Mouse (Mus musculus) kidney, postnatal 10 days (tissue): Measurements from ENCODE around the gene Gpr25.
A peak's percentile ranks its signal among the peaks of the same experiment; 100 is the strongest.

Experiments used
- DNase-seq: peaks from one replicate; pipeline ENCODE4 v3.0.0; 2021; ENCODE audit warnings: mixed read lengths

Gpr25 gene

DNA sequence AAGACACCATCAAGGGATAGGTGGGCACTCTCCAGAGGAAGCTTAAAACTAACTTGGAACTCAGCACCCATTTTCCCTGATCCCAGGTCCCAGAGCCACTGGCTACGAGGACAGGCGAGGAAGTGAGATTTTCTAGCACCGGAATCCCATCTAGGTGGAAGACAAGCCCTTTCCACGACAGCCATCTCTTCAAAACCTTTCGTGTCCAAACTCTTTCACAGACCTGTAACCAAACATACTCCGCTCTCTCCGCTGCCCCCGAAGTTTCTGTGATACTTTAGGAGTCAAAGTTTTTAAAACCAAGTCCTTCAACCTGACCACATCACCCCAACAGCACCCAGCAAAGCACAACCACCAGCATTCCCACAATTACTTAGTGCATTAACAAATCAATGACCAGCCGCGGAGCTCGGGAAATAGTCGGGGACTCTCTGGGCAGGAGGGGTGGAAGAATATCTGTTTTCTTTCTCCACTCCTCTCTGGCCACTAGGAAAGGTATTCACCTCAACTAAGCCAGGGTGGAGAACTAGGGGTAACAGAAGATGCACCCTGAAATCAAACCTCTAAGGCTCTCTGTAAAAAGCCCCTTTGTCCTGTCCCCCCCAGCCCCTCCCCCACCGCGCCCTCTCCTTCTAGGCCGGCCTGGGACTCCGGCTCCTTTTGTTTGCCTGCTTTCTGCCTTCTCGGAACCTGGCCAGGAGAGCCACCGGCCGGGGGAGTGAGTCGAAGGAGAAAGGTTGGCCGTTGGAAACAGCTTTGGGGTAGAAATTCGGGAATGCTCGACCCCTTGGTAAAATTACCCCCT is 27.5 kb downstream of the Gpr25 start:
- DNase-seq, result no peak

DNA sequence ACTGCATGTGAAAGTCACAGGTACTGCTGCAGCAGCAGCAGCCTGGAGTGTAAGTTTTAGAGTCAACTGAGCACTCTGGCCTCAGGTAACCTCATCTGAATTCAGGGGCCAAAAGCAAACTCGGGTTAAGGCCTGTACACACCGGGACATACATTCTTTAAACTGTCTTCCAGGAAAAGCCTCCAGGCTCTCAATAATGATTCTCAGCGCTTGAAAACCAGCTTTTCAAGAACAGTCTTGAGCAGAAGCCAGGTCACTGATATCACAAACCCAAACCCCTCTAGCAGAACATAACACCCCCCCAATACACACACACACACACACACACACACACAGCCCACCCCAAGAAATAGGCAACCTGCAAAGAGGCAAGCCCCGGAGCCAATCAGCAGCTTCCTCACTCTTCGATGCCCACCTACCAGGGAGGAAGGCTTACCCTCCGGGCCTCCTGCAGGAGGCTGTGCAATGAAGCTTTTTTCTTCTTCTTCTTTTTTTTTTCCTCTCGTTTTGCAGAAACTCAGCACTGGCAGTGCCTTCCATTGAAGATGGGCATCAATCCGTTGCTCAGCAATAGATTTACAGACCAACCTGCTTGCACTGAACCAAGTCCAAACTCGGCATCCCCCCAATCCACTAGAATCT is 28.3 kb downstream of the Gpr25 start:
- no peak for DNase-seq

GRCm38 (mm10) chr1:136231596-136231995 is 29.1 kb downstream of the Gpr25 start:
- no peak for DNase-seq

DNA sequence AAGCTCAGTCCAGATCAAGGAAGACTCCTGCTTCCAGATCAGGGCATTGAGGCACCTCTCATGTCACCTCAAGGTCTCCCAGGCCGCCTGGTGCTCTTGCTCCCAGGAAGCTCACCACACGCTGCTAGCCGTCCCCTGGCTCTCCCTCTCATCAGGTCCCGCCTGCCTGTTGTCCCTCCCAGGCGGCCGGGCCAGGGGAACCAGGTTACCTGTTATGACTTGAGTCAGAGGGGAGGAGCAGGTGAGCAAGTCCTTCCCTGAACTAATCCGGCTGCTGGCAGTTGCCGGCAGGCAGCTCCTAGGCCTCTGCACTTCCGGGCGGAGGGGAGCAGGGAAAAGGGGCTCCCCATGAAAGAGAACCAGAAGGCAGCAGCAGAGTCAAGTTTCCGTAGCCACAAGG is 30.5 kb downstream of the Gpr25 start:
- DNase-seq, result peak; percentile 77

- peak; percentile 72 for DNase-seq
Measured at GRCm38 (mm10) chr1:136229040-136229373, 31.7 kb downstream of the Gpr25 start.

- peak; percentile 80 for DNase-seq
Measured at GRCm38 (mm10) chr1:136228328-136229039, 32.2 kb downstream of the Gpr25 start.

DNA sequence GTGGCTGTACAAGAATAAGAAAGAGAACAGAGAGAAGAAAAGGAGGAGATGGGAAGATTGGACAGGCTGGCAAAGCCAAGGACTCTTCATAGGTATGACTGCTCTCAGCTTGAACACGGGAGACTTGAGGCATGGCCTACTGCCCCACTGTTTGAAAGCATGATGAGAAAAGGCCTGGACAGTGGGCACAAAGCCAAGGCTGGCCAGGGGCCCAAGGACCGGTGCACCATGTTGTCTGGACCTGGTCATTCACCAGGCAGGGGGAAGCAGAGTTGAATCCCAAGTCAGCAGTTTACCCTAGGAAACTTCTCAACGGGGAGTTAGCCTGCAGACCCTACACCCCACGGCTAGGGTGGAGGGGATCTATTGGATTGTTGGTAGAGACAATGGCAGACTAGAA is 32.8 kb downstream of the Gpr25 start:
- peak; percentile 88 for DNase-seq

GRCm38 (mm10) chr1:136226626-136227025 is 34.0 kb downstream of the Gpr25 start:
- no peak for DNase-seq

GRCm38 (mm10) chr1:136225846-136226245 is 34.8 kb downstream of the Gpr25 start:
- no peak for DNase-seq

GRCm38 (mm10) chr1:136223758-136224342 is 36.8 kb downstream of the Gpr25 start:
- no peak for DNase-seq

- DNase-seq, result no peak
Measured at GRCm38 (mm10) chr1:136222386-136222785, 38.3 kb downstream of the Gpr25 start.

DNA sequence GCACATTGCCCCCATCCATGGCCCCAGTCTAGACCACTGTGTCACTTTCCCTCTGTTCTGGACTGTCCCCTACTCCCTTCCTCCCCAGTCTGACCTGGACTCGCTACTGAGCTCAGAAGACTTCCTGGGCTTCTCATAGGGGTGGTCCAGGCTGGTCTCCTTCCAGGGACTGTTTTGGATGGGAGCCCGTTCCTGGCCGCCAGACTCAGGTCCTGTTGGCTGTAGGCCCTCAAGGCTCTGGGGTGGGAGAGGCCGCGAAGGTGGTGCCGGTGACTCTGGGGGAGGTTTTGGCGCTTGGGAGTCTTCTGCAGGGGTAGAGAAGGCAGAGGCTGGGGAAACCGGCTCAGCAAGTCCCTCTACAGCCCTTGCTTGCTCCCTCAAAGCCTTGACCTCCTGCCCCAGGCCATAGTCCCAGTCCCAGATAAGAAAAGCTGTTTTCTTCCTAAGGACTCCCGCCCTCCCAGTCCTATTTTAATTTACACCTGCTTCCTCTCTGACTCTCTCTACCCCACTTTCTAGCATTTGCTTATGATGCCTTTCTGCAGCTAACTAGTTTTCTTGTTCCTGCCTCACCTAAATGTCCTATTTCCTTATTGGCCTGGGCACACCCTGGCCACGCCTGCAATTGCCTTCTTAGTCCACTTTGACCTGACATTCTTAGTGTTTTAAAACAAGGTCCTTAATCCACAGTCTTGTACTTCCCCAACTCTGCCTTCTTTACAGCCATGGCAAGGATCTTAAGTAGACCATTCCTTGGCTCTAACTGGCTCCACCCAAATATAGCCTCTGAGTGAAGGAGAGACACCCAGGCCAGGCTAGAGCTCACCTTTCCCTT is 40.4 kb downstream of the Gpr25 start:
- peak; percentile 36 for DNase-seq

DNA sequence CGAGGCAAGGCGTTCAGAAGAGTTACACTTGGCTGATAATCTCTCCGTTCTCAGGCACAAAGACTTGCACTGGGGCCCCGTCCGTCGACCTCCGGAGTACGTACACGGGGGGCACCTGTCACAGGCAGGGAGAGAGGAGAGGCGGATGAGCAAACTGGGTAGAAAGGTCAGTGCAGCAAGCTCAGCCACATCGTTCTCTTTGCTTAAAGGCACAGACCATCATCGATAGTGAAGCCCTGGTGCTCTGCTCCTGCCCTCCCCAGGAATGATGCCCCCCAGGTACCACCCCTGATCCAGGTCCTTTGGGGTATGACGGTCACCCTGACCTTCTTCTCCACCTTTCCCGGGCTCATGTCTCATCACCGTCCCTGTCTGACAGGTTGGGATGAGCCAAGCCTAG is 46.4 kb downstream of the Gpr25 start:
- no peak for DNase-seq

DNA sequence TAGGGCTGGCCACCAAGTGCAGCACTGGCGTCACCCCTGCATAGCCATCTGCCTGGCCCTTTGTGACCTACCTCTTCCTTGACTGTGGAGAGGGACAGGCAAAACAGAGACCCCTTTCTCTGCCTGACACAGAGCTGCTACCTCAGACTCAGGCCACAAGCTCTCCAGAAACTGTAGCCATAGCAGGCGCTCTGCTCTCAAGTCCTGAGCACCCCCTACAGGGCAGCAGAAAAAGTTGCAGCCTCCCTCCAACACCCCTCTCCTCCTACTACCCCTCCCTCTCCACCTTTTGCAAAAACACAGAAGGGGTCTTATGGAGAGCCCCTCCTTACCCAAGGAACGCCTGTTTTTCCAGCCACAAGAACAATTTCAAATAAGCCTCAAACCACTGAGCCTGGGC is 47.9 kb downstream of the Gpr25 start, which contains the start of gene Mroh3:
Gene Mroh3 (minus strand): TSS at position 26 of the 400 bp plus-strand sequence.
- no peak for DNase-seq
